Mouse (Mus musculus) left cerebral cortex, postnatal 4 days (tissue): Measurements from ENCODE around the gene Syt17. TPM values are rescaled to one million over a fixed set of nuclear protein-coding genes. Genes with fewer than 3 reads are reported as not detected.
"Not testable (repeated sequence)": the region's sequence is repeated elsewhere in the genome, so short reads cannot be mapped to it uniquely, and the experiment has no call there.

ENCODE experiments used
- DNase-seq: peaks from one replicate; pipeline ENCODE4 v3.0.0-alpha.2; 2022
- intact Hi-C: fragments of 180-260 bp; cut with DNase I; formaldehyde crosslinking; loops from one replicate; pipeline ENCODE4 v1.15.1; 2025
- total RNA-seq, 2 experiments: library from RNA; stranded (reverse); gene quantifications; 2 replicates each; pipeline ENCODE4 v1.2.3; 2021

Gene Syt17
- total RNA-seq, 2 experiments from 2014 or later = 15.7 to 18.9 TPM

GRCm38 (mm10) chr7:118390705-118391104 lies 57.3 kb downstream of the Syt17 start:
- DNase-seq = no peak
- intact Hi-C loops = no loop called here

- intact Hi-C loops = no loop called here
- no peak for DNase-seq
Observed at GRCm38 (mm10) chr7:118380996-118381395, 67.0 kb downstream of the Syt17 start.

DNA sequence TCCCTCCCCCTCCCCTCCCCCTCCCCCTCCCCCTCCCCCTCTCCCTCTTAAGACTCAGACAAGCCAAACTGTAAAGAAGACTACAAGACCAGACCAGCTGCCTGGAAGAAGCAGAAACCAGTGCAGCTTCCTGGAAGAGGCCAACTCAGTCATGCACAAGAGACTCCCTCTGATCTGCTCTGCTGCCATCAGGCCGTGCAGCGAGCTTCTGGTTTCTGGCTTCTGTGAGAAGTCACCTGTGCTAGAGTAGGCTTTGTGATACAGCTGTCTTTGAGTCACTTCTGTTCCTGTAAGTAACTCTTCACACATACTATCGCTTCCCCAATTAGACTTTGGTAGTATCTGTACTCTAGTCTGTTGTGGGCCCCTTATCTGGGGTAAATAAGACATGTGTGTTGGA lies 68.0 kb downstream of the Syt17 start:
- no peak for DNase-seq
- intact Hi-C loops = no loop called here

DNA sequence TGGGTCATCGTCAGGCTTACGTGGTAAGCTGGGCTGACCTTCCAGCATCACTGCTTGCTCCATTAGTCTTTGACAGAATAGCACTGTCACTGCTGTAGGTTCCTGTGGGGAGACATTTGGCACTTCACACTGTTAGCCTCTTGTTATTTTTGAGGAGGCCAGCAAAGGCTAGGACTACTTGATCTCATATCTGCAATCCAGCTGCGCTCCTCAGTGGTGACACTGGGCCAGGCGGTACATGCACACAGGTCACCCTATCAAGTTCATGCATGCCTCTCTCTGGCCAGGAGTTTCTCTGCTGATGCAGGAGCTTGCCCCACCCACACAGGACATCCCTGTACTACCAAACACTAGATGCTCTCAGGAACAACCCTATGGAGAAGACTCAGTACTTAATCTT lies 71.4 kb downstream of the Syt17 start:
- intact Hi-C loops = no loop called here
- DNase-seq = no peak

DNA sequence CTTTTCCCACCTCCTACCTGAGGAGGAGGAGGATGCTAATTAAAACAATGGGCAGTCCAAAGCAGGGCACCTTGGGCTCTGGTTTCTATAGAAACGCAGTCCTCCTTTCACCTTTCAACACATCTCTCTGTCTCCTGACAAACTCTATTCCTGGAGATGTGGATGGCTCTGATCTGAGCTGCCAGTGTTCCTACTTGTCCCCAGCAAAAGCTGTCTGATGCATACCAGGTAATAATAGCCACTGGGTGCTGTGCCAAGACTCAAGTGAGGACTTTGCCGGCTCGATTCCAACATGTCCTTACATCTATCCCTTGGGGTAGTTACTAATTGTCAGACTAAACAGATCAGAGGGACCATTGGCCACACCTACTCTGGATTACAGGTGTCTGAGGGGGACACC lies 72.7 kb downstream of the Syt17 start:
- DNase-seq = no peak
- intact Hi-C loops = no loop called here

GRCm38 (mm10) chr7:118371361-118371760 lies 76.7 kb downstream of the Syt17 start:
- DNase-seq = no peak
- intact Hi-C loops = no loop called here

GRCm38 (mm10) chr7:118369705-118370104 lies 78.3 kb downstream of the Syt17 start:
- peak; percentile 14 for DNase-seq
- intact Hi-C loops = no loop called here

DNA sequence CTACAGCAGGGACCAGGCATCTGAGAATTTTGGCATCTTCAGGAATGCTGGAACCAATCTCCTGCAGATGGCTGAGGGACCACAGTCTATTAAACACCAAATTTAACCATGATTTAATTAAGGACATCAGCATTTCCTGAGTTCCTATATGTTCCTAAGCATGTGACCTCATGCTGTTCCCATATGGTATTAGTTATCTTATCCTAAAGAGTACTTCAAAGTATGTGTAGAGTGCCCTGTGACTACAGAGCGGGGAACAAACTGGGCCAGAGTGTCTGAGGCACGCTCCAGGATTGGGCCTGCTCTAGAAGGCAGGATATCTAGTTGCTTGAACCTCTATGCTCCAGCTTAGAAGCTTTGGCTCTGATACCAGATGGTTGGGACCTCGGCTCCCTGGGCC lies 82.1 kb downstream of the Syt17 start:
- intact Hi-C loops = no loop called here
- DNase-seq = no peak

- intact Hi-C loops = no loop called here
Observed at GRCm38 (mm10) chr7:118365251-118365650, 82.8 kb downstream of the Syt17 start.

GRCm38 (mm10) chr7:118364353-118365007 lies 83.5 kb downstream of the Syt17 start:
- peak; percentile 33 for DNase-seq
- intact Hi-C loops = no loop called here

More at GRCm38 (mm10) chr7:118365251-118365650, 82.8 kb downstream of the Syt17 start:
- DNase-seq = no peak

DNA sequence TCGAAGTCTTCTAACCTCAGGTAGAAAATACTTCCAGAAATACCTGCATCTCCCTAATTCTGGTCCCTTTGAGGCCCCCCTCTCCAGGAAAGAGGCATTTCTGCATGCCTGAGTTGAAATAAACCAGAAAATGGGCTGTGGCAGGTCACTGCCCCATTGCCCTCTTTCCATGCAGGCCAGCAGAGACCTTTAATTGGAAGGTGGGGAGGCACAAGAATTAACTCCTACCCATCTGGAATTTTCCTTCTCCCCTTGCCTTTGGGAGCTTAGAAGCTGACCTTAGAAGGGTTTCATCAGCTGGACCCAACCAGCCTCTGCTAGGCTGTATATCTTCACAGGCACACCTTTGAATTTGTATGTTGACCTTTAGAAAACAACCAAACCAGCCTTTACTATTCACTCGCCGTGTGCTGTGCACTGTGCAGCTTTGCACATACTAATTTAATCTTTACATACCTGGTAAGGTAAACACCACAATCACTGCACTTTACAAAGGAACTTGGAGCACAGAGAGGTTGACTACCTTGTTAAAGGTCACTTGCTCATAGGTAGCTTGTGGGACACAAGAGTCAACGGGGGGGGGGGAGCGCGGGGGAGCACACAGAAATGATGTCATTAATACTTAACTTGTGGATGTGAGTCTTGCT lies 84.3 kb downstream of the Syt17 start:
- intact Hi-C loops = no loop called here
- DNase-seq = no peak

GRCm38 (mm10) chr7:118362931-118363330 lies 85.1 kb downstream of the Syt17 start:
- no peak for DNase-seq
- intact Hi-C loops = no loop called here

GRCm38 (mm10) chr7:118362258-118362657 lies 85.8 kb downstream of the Syt17 start:
- no peak for DNase-seq
- intact Hi-C loops = no loop called here

DNA sequence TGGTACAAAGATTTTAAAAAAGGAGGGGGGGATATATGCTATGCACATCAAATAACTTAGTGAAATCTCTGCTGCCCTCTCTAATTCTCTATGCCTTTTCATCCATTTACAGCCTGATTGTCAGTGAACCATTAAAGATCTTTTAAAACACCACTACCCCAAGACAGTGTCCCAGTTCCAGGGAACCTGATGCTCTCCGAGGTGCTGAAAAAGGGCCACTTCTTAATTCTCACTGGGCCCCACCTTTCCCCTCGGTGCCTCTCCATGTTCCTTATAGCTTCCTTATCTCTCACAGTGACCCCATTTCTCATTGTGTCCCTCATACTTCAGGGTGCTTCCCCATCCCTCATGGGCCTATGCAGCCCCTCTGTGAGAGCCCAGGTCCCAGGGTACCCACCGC lies 89.0 kb downstream of the Syt17 start:
- no peak for DNase-seq
- intact Hi-C loops = no loop called here

- intact Hi-C loops, DNase-seq: not testable (repeated sequence)
Observed at GRCm38 (mm10) chr7:118356410-118357005, 91.5 kb downstream of the Syt17 start.

- intact Hi-C loops = no loop called here
Observed at GRCm38 (mm10) chr7:118350840-118351239, 97.2 kb downstream of the Syt17 start.

GRCm38 (mm10) chr7:118346943-118347342 lies 101.1 kb downstream of the Syt17 start:
- intact Hi-C loops = no loop called here
- DNase-seq = no peak

More at GRCm38 (mm10) chr7:118350840-118351239, 97.2 kb downstream of the Syt17 start:
- no peak for DNase-seq

- intact Hi-C loops = no loop called here
- DNase-seq = no peak
Observed at GRCm38 (mm10) chr7:118346432-118346831, 101.6 kb downstream of the Syt17 start.

DNA sequence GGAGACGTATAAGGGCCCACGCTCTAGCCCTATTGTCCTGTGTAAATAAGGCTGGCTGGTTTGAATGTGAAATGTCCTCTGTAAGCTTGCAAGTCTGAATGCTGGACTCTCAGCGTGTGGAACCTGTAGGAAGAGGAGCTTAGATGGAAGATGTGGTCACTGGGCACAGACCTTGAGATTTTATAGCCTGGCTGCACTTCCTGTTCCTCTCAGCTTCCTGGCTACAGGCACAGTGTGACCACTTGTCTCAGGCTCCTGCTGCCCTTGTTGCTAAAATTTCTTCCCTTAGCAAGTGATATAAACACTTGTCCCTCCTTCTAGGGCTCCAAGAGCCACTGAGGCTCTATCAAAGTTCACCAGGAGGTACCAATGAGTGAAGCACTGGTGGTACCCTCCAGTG lies 102.6 kb downstream of the Syt17 start:
- DNase-seq = no peak
- intact Hi-C loops = no loop called here

DNA sequence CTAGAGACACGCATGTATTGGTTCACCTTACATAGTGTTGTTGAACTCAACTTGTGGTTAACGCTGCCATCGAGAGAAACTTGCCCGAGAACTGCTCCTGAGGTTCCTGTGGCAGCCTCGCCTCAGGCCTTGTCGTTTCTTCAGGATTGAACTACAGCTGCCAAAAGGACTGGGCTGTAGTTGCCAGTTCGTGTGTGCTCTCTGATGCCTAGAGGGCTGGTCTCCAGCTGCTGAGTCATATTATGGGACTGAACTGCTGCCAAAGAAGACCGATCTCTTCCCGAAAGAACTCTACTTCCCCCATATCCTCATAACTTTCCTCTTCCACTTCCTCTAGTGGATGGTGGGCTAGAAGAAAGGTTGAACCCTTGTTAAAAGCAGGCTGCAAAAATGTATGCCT lies 103.3 kb downstream of the Syt17 start:
- no peak for DNase-seq
- intact Hi-C loops = no loop called here
